Mouse (Mus musculus) lung, adult 2 months (tissue): Measurements from ENCODE around the gene Bpifa2.

Source experiments
- CTCF ChIP-seq: fragments of 200-500 bp; IDR thresholded peaks from 2 replicates; pipeline ENCODE4 v1.5.1; 2011; ENCODE audit warnings: mild to moderate bottlenecking, low read length, control low read depth; ENCODE audit not compliant: insufficient read depth
- POLR2A ChIP-seq: fragments of 200-500 bp; IDR thresholded peaks from 2 replicates; pipeline ENCODE4 v1.6.1; 2011; ENCODE audit warnings: low read depth, mild to moderate bottlenecking, control low read depth, low read length, borderline replicate concordance; ENCODE audit errors: extremely low read depth

- no peak for TF ChIP-seq POLR2A
- TF ChIP-seq CTCF = no peak
Measured at GRCm38 (mm10) chr2:154006331-154006730, 1.7 kb upstream of the Bpifa2 start.
